8 mouse cellular contexts compared by ENCODE assay signal in genomic region chr10:26374436-26375311, GRCm38 (mm10). TPM values are rescaled to one million over a fixed set of nuclear protein-coding genes. Genes with fewer than 3 reads are reported as not detected.
A peak's percentile ranks its signal among the peaks of the same experiment; 100 is the strongest.
DNase-seq lines count a peak whose midpoint lies in the region; ATAC-seq and TF ChIP-seq lines count a peak whose summit lies in the region.

No protein-coding gene starts in this region.

- no peak for TF ChIP-seq EP300 in ES-Bruce4 (IDR thresholded peaks at IDR 0.05; ENCODE audit: insufficient read depth, low read depth, low read length)

- no peak overlapping the region for H3K27ac ChIP-seq in ES-Bruce4 (ENCODE audit: insufficient read depth, low read length)
- H3K27ac ChIP-seq in forebrain, postnatal 0 days (ENCODE audit: low read depth, low read length), result peak overlapping the region; percentile 85

- peak; percentile 73 for DNase-seq in forebrain, postnatal 0 days
- DNase-seq in heart, postnatal 4 days, result peak; percentile 61
- peak; percentile 64 to 74 for DNase-seq in layer of hippocampus, postnatal 10 days (ENCODE audit: low spot score in 2 of 2)
- peak; percentile 70 for DNase-seq in lung, postnatal 10 days
- DNase-seq in retina, embryonic 14.5 days (ENCODE audit: low spot score), result peak; percentile 70
- peak; percentile 67 for DNase-seq in thymus, postnatal 25 days

- H3K9ac ChIP-seq in ES-Bruce4 (ENCODE audit: low read depth, poor library complexity, severe bottlenecking), result peak overlapping the region; percentile 73
- peak overlapping the region; percentile 77 for H3K9ac ChIP-seq in forebrain, postnatal 0 days

- H3K9me3 ChIP-seq in ES-Bruce4 (replicated peaks; ENCODE audit: control insufficient read depth, insufficient read depth, low read length, poor library complexity, severe bottlenecking), result no peaks in the 10 kb centered on the region
- no peaks in the 10 kb centered on the region for H3K9me3 ChIP-seq in forebrain, postnatal 0 days (ENCODE audit: low read length)

- peaks cover 2% of the 10 kb centered on the region; the same call in 1 of the 2 replicates for H3K27me3 ChIP-seq in ES-Bruce4 (ENCODE audit: control insufficient read depth, insufficient read depth, low read length, poor library complexity, severe bottlenecking)
- no peaks in the 10 kb centered on the region for H3K27me3 ChIP-seq in forebrain, postnatal 0 days (ENCODE audit: insufficient read depth, low read length)

- no peaks in the 10 kb centered on the region for H3K4me1 ChIP-seq in ES-Bruce4 (ENCODE audit: control insufficient read depth, insufficient read depth, low read length)
- 0 out of 2 replicates have a peak, but pooled peaks cover 8% of the 10 kb centered on the region for H3K4me1 ChIP-seq in forebrain, postnatal 0 days (ENCODE audit: insufficient read depth)

- no peak for TF ChIP-seq CTCF in ES-Bruce4 (IDR thresholded peaks at IDR 0.05; ENCODE audit: low read depth, low read length)
- TF ChIP-seq CTCF in forebrain, postnatal 0 days (IDR thresholded peaks at IDR 0.05; ENCODE audit: low read depth), result no peak

- H3K4me3 ChIP-seq in ES-Bruce4 (ENCODE audit: low read depth, low read length), result peak overlapping the region; percentile 99
- peak overlapping the region; percentile 85 for H3K4me3 ChIP-seq in forebrain, postnatal 0 days (ENCODE audit: low read depth, low read length)

- no peak for TF ChIP-seq POLR2A in ES-Bruce4 (IDR thresholded peaks at IDR 0.05; ENCODE audit: insufficient read depth, low read length)

- WGBS in forebrain, postnatal 0 days, result 1% methylated on average over 82 of the region's 101 CpGs

- peak overlapping the region; percentile 98 for H3K4me2 ChIP-seq in forebrain, postnatal 0 days (ENCODE audit: low read depth)

- peak; percentile 17; the same call in 1 of the 2 replicates for ATAC-seq in cerebellum, adult (ENCODE audit: insufficient number of reproducible peaks, low FRiP score, low TSS enrichment)
- peak; percentile 59 for ATAC-seq in forebrain, postnatal 0 days

- H3K36me3 ChIP-seq in ES-Bruce4 (ENCODE audit: control insufficient read depth, insufficient read depth, low read length, poor library complexity, severe bottlenecking), result no peaks in the 10 kb centered on the region
- no peaks in the 10 kb centered on the region for H3K36me3 ChIP-seq in forebrain, postnatal 0 days (ENCODE audit: insufficient read depth)

RNA-seq across cellular contexts. Expression of gene L3mbtl3, which starts 1.1 kb away (rescaled TPM):
- polyA plus RNA-seq in ES-Bruce4 (2011; ENCODE audit: insufficient read depth, insufficient read length, low read depth, missing spikeins), result 15.9 and 16.5 TPM in 2 replicates
- total RNA-seq in forebrain, postnatal 0 days (2014; rRNA removed), result 54.2 and 56.5 TPM in 2 replicates
- polyA plus RNA-seq in forebrain, postnatal 0 days (2015; fragmentation: Nextera tagmentation; extraction: Ambion mirVana), result 15.0 and 19.2 TPM in 2 replicates
- 10 to 100 TPM; 11.4 to 11.8 TPM for total RNA-seq in heart, postnatal 4 days (2021)
- total RNA-seq in layer of hippocampus, postnatal 10 days (2021), result 10 to 100 TPM; 24.1 to 24.8 TPM
